ENCODE assay signal across 20 mouse cellular contexts in the genomic region with DNA sequence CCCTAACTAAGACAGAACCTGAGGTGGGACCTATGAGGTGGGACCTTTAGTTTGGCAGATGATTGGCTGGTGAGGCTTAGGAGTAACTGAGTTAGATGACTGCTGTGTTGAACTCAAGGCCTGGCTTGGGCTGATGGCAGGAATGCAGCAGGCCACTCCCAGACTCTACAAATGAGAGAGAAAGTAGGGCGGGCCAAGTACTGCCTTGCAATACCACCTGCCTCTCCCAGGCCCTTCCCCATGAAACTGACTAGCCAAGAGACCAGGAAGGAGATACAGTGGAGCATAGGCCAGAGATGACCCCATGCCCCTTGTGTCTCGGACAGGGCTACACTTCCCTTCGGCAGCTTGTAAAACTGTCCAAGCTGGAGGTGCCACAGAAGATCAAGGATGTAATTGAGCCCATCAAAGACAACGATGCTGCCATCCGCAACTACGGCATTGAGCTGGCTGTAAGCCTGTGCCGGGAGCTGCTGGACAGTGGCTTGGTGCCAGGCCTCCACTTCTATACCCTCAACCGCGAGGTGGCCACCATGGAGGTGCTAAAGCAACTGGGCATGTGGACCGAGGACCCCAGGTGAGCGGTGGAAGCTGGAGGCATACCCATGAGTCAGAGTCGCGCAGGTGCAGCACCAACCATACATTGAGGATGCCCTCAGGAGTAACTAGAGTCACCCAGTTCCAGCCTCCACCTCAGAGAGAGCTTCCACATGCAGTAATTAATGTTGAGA. TPM values are rescaled to one million over a fixed set of nuclear protein-coding genes. Genes with fewer than 3 reads are reported as not detected.
A peak's percentile ranks its signal among the peaks of the same experiment; 100 is the strongest.
DNase-seq lines count a peak whose midpoint lies in the region; ATAC-seq lines count a peak whose summit lies in the region.
"Had no signal": no experiment of that assay in that cellular context is flagged by ENCODE, and none has a peak within 500 bp of the region (broad histone marks: within the 10 kb centered on the region; RNA-seq: fewer than 3 reads in every experiment).

No protein-coding gene starts in this region.

- H3K27ac ChIP-seq in midbrain, embryonic 11.5 days (ENCODE audit: low read depth, low read length), result no peak overlapping the region
- H3K27ac ChIP-seq in midbrain, embryonic 14.5 days (replicated peaks; ENCODE audit: low read depth, low read length), result no peak overlapping the region
- H3K27ac ChIP-seq in intestine, embryonic 16.5 days (ENCODE audit: low read length), result peak overlapping the region; percentile 10; the same call in 1 of the 2 replicates
- H3K27ac ChIP-seq: embryonic facial prominence, embryonic 10.5 days; forebrain, embryonic 13.5 days; heart, embryonic 10.5 days; heart, embryonic 15.5 days; hindbrain, embryonic 13.5 days; hindbrain, postnatal 0 days had no signal

- peaks cover 2% of the 10 kb centered on the region; the same call in 1 of the 2 replicates for H3K4me1 ChIP-seq in midbrain, embryonic 11.5 days (ENCODE audit: control insufficient read depth, insufficient read depth, low read length)
- no peaks in the 10 kb centered on the region for H3K4me1 ChIP-seq in midbrain, embryonic 14.5 days (ENCODE audit: control insufficient read depth, insufficient read depth, low read length)
- H3K4me1 ChIP-seq in intestine, embryonic 16.5 days (ENCODE audit: control insufficient read depth, insufficient read depth, low read length), result no peaks in the 10 kb centered on the region
- H3K4me1 ChIP-seq: embryonic facial prominence, embryonic 10.5 days; forebrain, embryonic 13.5 days; hindbrain, embryonic 13.5 days had no signal

- ATAC-seq in midbrain, embryonic 11.5 days (ENCODE audit: low FRiP score), result no peak
- ATAC-seq in midbrain, embryonic 14.5 days (ENCODE audit: low FRiP score, low TSS enrichment), result no peak
- ATAC-seq in intestine, embryonic 16.5 days, result peak; percentile 59
- ATAC-seq: activated CD4-positive, CD25-positive, alpha-beta regulatory T cell, adult 4 months; forebrain, embryonic 13.5 days; hindbrain, postnatal 0 days had no signal

- no peak overlapping the region for H3K4me2 ChIP-seq in midbrain, embryonic 11.5 days
- H3K4me2 ChIP-seq in midbrain, embryonic 14.5 days (ENCODE audit: low read length), result no peak overlapping the region
- no peak overlapping the region for H3K4me2 ChIP-seq in intestine, embryonic 16.5 days (ENCODE audit: low read depth, low read length)
- H3K4me2 ChIP-seq: forebrain, embryonic 13.5 days; heart, embryonic 15.5 days; hindbrain, embryonic 13.5 days had no signal

- DNase-seq in midbrain, embryonic 11.5 days (ENCODE audit: low spot score, missing footprints), result peak; percentile 59
- no peak for DNase-seq in midbrain, embryonic 14.5 days
- DNase-seq in ZHBTc4 (ENCODE audit: low read depth, low spot score), result peak; percentile 60
- no peak for DNase-seq in neural tube, embryonic 10.5 days (ENCODE audit: extremely low spot score, low spot score)
- no peak for DNase-seq in thymus, postnatal 10 days (ENCODE audit: low spot score in 2 of 2)
- DNase-seq: adrenal gland, postnatal 14 days; cerebellum, adult 11-12 months; cerebellum, adult 9-11 months; gastrocnemius, postnatal 36 days; heart, adult 18-20 months; heart, postnatal 14 days had no signal

- H3K27me3 ChIP-seq in midbrain, embryonic 11.5 days (ENCODE audit: control insufficient read depth, insufficient read depth, low read length), result no peaks in the 10 kb centered on the region
- H3K27me3 ChIP-seq in midbrain, embryonic 14.5 days (ENCODE audit: control insufficient read depth, insufficient read depth, low read length), result no peaks in the 10 kb centered on the region
- H3K27me3 ChIP-seq in intestine, embryonic 16.5 days (replicated peaks; ENCODE audit: control insufficient read depth, insufficient read depth, low read length), result no peaks in the 10 kb centered on the region
- H3K27me3 ChIP-seq: forebrain, embryonic 13.5 days; heart, embryonic 15.5 days; hindbrain, embryonic 13.5 days had no signal

- peaks cover 40% of the 10 kb centered on the region for H3K36me3 ChIP-seq in midbrain, embryonic 11.5 days (ENCODE audit: control insufficient read depth, insufficient read depth, low read length)
- H3K36me3 ChIP-seq in midbrain, embryonic 14.5 days (ENCODE audit: control insufficient read depth, insufficient read depth, low read length), result peaks cover 85% of the 10 kb centered on the region
- H3K36me3 ChIP-seq in intestine, embryonic 16.5 days (ENCODE audit: control insufficient read depth, insufficient read depth, low read length), result peaks cover 41% of the 10 kb centered on the region

- H3K9me3 ChIP-seq in midbrain, embryonic 11.5 days (ENCODE audit: control insufficient read depth, low read length), result no peaks in the 10 kb centered on the region
- no peaks in the 10 kb centered on the region for H3K9me3 ChIP-seq in midbrain, embryonic 14.5 days (ENCODE audit: control insufficient read depth, low read length)
- no peaks in the 10 kb centered on the region for H3K9me3 ChIP-seq in intestine, embryonic 16.5 days (ENCODE audit: control insufficient read depth, low read length)
- H3K9me3 ChIP-seq: embryonic facial prominence, embryonic 10.5 days; forebrain, embryonic 13.5 days; heart, embryonic 10.5 days; heart, embryonic 15.5 days; hindbrain, embryonic 13.5 days had no signal

- H3K4me3 ChIP-seq in midbrain, embryonic 11.5 days (ENCODE audit: low read depth, low read length), result no peak overlapping the region
- H3K4me3 ChIP-seq in midbrain, embryonic 14.5 days (replicated peaks; ENCODE audit: low read depth, low read length), result no peak overlapping the region
- H3K4me3 ChIP-seq in intestine, embryonic 16.5 days (ENCODE audit: low read length), result no peak overlapping the region
- H3K4me3 ChIP-seq: embryonic facial prominence, embryonic 10.5 days; forebrain, embryonic 13.5 days; heart, embryonic 10.5 days; heart, embryonic 15.5 days; hindbrain, embryonic 13.5 days had no signal

- WGBS in midbrain, embryonic 11.5 days, result 97% methylated on average over 13 of the region's 13 CpGs
- 98% methylated on average over 13 of the region's 13 CpGs for WGBS in midbrain, embryonic 14.5 days
- 92% methylated on average over 13 of the region's 13 CpGs for WGBS in intestine, embryonic 16.5 days

- H3K9ac ChIP-seq in midbrain, embryonic 11.5 days (ENCODE audit: low read length), result no peak overlapping the region
- H3K9ac ChIP-seq in midbrain, embryonic 14.5 days (replicated peaks; ENCODE audit: low read length), result no peak overlapping the region
- H3K9ac ChIP-seq in intestine, embryonic 16.5 days (ENCODE audit: low read depth, low read length), result no peak overlapping the region
- H3K9ac ChIP-seq: forebrain, embryonic 13.5 days; heart, embryonic 15.5 days; hindbrain, embryonic 13.5 days had no signal

RNA-seq across cellular contexts. Expression of gene Mthfr, which starts 12.3 kb away (rescaled TPM):
- polyA plus RNA-seq in midbrain, embryonic 11.5 days (2014; fragmentation: Nextera tagmentation; extraction: Ambion mirVana), result 17.8 and 18.9 TPM in 2 replicates
- polyA plus RNA-seq in midbrain, embryonic 14.5 days (2014; fragmentation: Nextera tagmentation; extraction: Ambion mirVana), result 16.9 and 25.4 TPM in 2 replicates
- polyA plus RNA-seq in intestine, embryonic 16.5 days (2015; fragmentation: Nextera tagmentation; extraction: Ambion mirVana), result 14.3 and 19.4 TPM in 2 replicates

RNA-seq across cellular contexts. Expression of gene Clcn6, which starts 12.6 kb away (rescaled TPM):
- 19.2 and 20.2 TPM in 2 replicates for polyA plus RNA-seq in midbrain, embryonic 11.5 days (2014; fragmentation: Nextera tagmentation; extraction: Ambion mirVana)
- 26.4 and 26.9 TPM in 2 replicates for polyA plus RNA-seq in midbrain, embryonic 14.5 days (2014; fragmentation: Nextera tagmentation; extraction: Ambion mirVana)
- polyA plus RNA-seq in intestine, embryonic 16.5 days (2015; fragmentation: Nextera tagmentation; extraction: Ambion mirVana), result 4.5 TPM in 2 replicates

RNA-seq across cellular contexts. Expression of gene Agtrap, which starts 36.6 kb away (rescaled TPM):
- 11.7 TPM in 2 replicates for polyA plus RNA-seq in midbrain, embryonic 11.5 days (2014; fragmentation: Nextera tagmentation; extraction: Ambion mirVana)
- 3.7 and 6.3 TPM in 2 replicates for polyA plus RNA-seq in midbrain, embryonic 14.5 days (2014; fragmentation: Nextera tagmentation; extraction: Ambion mirVana)
- 19.6 and 22.2 TPM in 2 replicates for polyA plus RNA-seq in intestine, embryonic 16.5 days (2015; fragmentation: Nextera tagmentation; extraction: Ambion mirVana)

RNA-seq across cellular contexts. Expression of gene Nppa, which starts 50.7 kb away (rescaled TPM):
- 0.51 and 0.68 TPM in 2 replicates for polyA plus RNA-seq in midbrain, embryonic 11.5 days (2014; fragmentation: Nextera tagmentation; extraction: Ambion mirVana)
- polyA plus RNA-seq in midbrain, embryonic 14.5 days (2014; fragmentation: Nextera tagmentation; extraction: Ambion mirVana), result 2.9 and 4.1 TPM in 2 replicates
- 0.22 and 0.51 TPM in 2 replicates for polyA plus RNA-seq in intestine, embryonic 16.5 days (2015; fragmentation: Nextera tagmentation; extraction: Ambion mirVana)
- polyA plus RNA-seq: activated CD4-positive, CD25-positive, alpha-beta regulatory T cell, adult 4 months; embryonic facial prominence, embryonic 14.5 days had no signal

Comparison
In these comparisons a context has a peak if more than half of its experiments do, and no peak if none do; other contexts are left out.
1. DNase-seq: peak in midbrain, embryonic 11.5 days (single experiment) and ZHBTc4 (single experiment); none in midbrain, embryonic 14.5 days (single experiment), neural tube, embryonic 10.5 days (single experiment) and thymus, postnatal 10 days (0 of 2).